Mouse (Mus musculus) layer of hippocampus, postnatal 36 days (tissue): ENCODE measurements at regions not wholly inside any gene's neighbourhood (a gene's known extent, or its start where the extent isn't known, plus 50 kb on each side); places are given as distances from the start of the nearest gene placed in this dataset.

ENCODE experiments used
- DNase-seq, 2 experiments: peaks; one replicate each; pipeline ENCODE4 v3.0.0; 2022

DNA sequence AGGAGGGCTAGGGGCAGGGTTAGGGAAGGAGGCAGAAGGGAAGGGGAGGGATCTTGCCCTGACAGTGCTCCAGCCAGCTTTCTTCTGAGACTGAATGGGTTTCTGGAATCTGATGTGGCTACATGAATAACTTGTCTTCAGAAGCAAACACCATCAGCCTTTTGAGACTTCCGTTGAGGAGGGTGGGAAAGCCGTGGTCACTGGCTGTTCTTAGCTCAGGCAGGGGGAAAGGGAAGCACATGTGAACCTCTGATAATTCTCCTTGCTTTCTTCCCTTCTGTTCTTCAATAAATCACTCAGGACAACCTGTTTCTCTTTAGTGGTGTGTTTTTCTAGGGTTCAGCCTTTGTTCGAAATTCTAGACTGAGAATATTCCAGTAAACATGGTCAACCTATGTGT is 148.9 kb downstream of the Bcl11a start:
- no peak for DNase-seq

DNA sequence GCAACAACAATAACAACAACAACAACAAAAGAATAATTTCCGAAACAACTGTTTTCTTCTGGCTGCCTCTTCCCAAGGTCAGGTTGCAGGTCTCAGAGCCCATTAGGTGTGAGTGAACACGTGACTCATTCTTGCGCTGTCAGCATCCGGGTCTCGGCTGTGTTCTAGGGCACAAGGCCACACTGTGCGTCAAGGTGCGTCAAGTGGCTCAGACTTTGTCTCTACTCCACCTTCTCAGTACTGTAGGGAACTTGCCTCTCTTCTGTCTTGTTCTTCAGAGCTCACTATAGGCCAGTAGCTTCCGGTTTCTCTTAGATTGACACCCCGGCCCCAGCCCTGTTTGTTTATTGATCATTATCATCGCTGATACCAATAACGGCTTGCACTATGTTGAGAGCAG is 155.5 kb downstream of the Bcl11a start:
- no peak for DNase-seq

DNA sequence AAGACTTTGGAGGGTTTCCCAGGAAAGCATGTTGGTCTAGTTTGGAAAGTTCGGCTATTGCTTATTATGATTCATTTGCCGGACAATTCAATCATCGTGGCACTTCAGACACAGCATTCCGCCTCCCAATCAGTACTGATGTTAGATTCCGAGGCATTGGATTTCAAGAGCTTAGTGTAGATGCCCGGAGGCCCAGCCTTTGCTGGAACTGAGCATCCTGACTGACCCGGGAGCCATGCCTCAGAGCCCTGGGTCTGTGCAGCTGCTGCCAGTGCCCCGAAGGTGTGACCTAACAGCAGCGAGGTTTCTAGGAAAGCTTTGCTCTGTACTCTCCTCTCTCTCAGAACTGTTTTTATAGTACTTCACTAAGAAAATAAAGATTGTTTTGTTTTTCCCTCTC is 156.0 kb downstream of the Bcl11a start:
- no peak for DNase-seq

- no peak for DNase-seq
Measured at GRCm38 (mm10) chr11:24234422-24234821, 156.6 kb downstream of the Bcl11a start.

DNA sequence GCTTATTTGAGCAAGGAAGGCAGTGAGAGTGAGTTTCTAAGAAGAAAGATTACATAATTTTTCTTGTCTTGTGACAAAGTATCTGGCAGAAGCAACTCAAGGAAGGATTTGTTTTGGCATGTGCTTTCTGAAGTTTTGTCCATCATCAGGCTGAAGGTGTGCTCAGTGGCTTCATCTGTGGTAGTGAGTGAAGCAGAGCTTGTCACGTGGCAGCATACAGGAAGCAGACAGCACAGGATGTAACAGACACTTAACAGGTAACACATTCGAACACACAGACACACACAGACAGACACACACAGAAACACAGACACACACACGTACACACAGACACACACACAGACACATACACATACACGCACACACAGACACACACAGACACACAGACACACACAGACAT is 157.5 kb downstream of the Bcl11a start:
- no peak for DNase-seq

- no peak for DNase-seq
Measured at GRCm38 (mm10) chr11:24239631-24240030, 161.8 kb downstream of the Bcl11a start.

DNA sequence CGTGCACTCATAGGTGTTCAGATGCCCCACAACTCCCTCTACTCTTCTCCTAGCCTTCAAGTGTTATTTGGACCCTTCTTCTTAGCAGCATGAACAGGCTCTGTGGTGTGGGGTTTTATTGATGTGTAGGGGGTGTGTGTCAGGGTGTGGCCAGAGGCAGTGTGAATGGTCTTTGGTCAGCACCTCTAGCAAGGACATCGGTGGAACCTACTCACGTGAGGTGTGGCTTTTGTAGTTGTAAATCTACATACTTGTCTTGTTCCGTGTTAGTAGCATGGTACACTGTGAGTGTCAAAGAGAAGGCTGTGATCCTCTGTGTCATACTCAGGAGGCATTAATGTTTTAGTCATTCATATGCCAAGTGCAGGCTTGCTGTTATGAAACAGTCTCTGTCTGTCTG is 164.2 kb downstream of the Bcl11a start:
- DNase-seq = no peak

DNA sequence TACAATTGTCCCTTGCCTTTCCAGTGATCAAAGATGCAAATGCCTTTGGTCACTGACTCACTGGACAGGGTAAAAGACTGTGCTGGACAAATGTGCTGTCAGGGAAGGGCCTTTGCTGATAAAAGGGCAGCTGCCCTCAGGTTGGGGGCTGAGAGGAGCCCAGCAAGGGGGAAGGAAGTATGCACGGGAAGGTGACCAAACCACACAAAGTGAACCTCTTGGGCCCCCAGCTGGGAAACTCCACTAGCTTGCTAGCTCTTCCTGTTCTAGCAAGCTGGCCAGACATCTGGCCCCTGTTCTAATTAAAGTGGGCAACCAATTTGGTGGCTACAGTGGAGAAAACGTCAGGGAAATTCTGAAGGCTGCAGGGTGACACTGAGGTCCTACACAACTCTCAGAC is 165.0 kb downstream of the Bcl11a start:
- no peak for DNase-seq

DNA sequence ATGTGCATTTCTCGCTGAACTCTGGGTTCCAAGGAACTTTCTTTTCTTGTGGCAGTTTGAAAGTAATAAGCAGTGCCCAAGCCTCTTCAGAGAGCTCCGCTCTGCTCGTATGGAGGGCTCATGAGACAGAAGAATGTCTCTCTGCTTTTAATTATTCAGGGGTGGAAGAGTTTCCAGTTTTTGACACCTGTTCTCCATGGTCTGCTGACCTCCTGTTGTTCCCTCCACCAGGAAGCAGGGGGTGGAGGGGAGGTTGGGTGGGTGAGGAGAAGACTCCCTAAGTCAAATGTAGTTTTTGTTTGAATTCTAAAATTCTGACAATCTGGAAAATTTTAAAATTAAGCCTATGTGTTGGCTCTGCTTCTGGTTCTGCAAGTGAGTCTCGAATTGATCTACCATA is 167.5 kb downstream of the Bcl11a start:
- no peak for DNase-seq

DNA sequence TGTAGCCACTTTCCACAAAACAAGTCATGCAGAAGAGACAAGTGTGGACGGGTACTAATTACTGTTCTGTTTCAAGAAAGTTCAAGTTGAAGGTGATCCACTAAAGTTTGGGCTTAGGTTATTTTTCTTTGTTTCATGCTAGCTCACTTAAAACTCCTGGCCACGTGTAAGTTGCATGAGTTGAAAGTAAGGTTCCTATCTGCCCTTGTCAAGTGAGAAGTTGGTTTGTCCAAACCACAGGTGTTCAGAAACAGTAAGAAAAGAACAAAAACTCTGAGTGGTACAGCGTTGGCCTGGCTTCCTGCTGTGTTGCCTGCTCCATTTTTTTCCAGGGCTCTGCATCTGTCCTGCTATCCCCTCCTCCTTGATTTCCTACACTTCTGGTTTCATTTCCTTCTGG is 168.5 kb downstream of the Bcl11a start:
- no peak for DNase-seq

GRCm38 (mm10) chr11:24247285-24247684 is 169.4 kb downstream of the Bcl11a start:
- DNase-seq = no peak

- DNase-seq = no peak
Measured at GRCm38 (mm10) chr11:24251516-24251915, 173.7 kb downstream of the Bcl11a start.

DNA sequence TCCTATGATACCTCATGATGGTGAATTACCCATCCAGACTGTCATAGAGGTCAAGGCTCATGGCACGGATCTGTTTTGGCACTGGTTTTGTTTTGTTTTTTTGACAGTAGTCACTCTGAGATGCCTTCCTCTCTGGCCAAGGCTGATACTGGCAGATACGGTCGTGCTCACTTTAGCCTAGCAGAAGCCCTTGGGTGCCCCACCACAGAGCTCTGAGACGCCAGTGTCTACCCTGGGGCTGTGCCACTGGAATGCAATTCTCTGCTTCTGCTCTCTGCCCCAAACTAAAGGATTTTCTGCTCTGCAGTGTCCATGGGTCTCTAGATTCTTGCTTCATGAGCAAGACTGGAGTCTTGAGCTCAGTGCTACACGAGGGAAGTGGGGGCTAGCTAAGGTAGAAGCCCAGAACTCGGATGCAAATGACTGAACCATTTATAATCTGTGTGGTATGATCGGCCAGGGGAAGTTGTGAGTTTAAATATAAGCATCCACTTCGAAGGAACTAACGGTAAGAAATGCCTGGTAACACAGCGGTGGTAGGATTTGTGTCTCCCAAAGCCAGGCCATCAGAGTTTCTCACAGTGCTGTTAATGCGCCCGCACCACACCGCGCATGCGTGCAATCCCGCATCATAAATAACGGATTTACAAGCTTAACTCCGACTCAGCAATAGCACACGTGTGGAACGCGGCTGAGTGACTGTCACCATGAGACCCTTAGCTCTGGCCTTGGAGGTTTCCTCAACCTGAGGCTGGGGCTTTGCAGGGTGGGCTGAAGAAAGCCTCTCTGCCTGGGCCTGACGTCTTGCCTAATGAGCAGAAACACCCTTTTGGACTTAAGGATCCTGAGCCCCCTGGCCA is 177.6 kb downstream of the Bcl11a start:
- DNase-seq = no peak

DNA sequence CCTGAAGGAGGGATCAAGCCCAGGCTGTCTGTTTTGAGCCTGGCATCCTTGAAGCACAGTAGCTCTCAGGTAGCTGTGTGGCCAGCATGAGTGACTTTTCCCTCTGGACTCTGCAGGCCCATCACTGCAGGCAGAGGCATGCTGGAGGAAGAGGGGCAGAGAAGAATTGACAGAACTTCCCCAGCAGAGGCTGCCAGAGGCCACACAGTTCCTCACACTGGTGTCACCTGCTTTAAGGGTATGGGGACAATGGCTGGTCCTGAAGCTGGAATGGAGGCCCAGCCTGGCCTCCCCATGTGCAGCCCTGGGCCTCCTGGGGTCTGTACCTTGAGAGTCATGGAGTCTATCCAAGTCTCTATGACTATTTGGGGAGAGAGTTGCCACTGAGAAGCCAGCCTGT is 179.9 kb downstream of the Bcl11a start:
- DNase-seq = no peak

- DNase-seq = no peak
Measured at GRCm38 (mm10) chr11:24258340-24258739, 180.5 kb downstream of the Bcl11a start.

DNA sequence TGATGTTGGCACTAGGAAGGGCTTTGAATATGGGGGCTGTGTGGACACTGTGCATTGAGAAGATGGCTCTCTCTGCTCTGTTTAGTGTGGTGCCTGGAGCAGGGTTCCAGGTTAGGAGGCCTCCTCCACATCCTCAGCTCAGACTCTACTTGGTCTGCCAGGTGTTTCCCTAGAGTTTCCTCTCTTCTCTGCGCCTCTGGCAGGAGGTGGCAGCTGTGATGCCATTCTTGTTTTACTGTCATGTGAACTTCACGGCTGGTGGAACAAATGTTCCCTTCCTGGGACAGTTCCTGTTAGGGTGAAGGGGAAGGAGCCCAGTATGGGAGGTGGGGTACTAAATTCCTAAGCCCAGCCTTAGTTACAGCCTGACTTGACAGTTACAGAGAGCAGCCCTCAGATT is 181.8 kb downstream of the Bcl11a start:
- DNase-seq = no peak

DNA sequence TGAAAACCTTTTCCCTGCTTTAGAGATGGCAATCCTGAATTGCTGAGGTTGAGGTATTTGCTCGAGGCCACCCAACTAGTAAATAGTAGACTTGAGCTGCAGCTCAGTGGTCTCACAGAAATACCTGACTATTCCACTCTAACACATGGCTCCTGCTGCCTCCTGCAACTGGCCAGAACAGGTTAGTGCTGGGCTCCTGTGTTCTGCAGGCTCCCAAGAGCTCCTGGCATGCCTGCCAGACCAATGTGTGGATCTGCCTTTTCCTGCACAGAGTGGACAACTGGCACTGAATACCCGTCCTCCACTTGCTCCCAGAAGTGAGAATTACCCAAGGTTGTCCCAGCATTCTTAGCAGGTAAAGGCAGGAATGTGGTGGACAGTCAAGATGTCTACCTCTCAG is 191.2 kb downstream of the Bcl11a start:
- no peak for DNase-seq

DNA sequence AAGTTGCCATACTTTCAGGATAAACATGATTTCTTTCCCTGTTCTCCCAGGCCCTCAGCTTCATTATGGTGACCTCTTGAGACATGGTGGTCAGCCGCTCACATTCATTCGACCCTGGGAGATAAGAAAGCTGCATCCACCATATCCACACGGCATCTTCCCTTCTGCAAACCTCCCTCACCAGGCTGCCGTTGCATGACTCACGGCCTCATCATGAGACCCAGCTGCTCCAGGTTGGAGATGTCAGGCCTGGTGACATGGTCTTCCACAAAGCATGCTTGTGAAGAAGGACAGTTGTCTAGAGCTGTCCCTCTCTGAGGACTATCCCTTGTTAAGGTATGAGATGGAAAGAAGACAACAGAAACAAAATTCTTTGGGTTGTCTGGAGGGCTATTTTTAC is 203.8 kb downstream of the Bcl11a start:
- no peak for DNase-seq

DNA sequence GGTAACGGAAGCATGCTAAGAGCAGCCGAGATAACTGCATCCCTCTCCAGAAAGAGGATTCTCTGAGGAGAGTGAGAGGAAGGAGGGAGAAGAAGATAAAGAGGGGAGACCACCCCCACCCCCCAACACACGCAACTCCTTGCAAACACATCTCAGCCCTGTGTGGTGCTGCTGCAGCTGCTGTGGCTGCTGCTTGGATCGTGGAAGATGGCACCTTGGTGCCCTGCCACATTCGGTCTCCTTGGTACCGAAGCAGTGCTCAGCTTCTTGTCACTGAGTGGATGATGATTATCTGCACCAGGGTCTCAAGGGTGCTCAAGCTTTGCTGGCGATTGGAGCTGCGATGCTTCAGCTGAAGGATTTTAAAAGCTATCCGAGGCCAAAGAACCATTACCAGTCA is 204.7 kb downstream of the Bcl11a start:
- no peak for DNase-seq

- DNase-seq = no peak
Measured at GRCm38 (mm10) chr11:24286129-24287108, 208.6 kb downstream of the Bcl11a start.

DNA sequence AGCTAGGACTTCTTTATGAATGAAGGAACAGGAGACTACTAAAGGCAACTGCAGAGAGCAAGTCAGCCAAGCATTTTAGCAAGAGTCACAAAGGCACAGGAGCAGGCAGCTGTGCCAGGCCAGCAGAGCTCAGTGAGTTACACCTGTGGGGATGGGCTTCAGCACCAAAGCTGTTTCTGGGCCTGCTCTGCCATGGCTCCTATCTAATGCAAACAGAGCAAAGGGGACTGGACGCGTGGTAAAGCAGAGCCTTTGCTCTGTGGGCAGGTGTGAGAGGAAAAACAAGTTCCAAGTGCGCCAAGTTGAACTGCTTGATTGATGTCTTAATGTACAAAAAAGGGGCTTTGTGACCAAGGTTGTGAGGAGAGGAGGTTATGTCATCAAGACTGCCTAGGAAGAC is 215.4 kb downstream of the Bcl11a start:
- no peak for DNase-seq

GRCm38 (mm10) chr11:24293860-24294531 is 216.1 kb downstream of the Bcl11a start:
- DNase-seq = no peak
